Mouse (Mus musculus) neural tube, embryonic 10.5 days (tissue): ENCODE data around the gene Rnf8.

Source experiments
- DNase-seq: peaks from one replicate; pipeline ENCODE4 v3.0.0-alpha.2; 2017; ENCODE audit warnings: low spot score; ENCODE audit errors: extremely low spot score

Rnf8 gene

DNA sequence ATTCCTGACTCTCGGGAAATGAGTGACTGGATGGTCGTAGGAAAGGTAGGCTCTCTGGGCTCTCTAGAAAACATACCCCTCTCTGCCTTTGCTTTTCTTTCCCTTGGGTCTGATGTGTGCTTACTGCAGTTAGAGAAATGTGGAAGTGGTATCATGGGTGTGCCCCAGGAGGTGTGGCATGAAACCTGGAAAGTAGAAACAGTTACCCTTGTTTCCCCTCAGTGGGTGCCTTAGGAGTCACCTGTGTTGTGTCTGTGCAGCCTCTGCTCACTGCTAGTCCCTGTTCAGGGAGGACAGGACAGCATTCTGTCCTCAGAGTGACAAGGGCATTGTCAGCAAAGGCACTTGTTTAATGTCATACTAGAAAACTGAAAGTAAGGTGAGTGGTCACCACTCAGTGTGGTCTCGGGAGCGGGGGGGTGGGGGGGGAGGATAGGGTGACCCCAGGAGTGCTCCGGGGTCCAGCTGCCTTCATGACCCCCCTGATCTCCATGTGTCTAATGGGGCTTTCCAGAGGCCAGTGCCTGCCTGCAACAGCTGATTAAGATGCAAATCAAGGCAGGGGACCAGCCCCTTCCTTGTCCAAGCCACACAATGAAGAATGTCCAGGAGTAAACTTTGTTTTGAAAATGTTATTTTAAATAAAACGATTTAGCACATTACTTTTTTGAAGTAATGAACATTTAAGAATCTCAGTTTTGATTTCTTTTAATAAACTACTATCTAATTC is 64.6 kb downstream of the Rnf8 start:
- no peak for DNase-seq

- no peak for DNase-seq
Measured at GRCm38 (mm10) chr17:29680174-29680573, 65.6 kb downstream of the Rnf8 start.

DNA sequence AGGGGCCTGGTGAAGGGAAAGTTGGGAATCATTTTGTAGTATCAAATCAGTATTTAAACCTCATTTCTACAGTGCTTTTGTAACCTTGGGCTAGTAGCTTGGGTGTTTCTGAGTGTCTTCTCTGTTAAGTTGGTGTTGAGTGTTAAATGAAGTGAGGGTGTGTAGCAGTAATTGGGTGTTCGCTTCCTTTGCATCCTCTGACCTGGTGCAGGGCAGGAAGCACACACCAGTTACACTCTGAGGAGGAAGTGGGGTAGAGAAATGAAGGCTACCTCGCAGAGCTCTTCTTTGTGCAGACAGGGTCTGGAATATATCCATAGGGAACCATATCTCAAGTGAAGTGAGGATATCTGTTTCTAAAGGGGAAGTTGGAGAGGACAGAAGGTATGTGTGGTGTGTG is 66.3 kb downstream of the Rnf8 start:
- no peak for DNase-seq

DNA sequence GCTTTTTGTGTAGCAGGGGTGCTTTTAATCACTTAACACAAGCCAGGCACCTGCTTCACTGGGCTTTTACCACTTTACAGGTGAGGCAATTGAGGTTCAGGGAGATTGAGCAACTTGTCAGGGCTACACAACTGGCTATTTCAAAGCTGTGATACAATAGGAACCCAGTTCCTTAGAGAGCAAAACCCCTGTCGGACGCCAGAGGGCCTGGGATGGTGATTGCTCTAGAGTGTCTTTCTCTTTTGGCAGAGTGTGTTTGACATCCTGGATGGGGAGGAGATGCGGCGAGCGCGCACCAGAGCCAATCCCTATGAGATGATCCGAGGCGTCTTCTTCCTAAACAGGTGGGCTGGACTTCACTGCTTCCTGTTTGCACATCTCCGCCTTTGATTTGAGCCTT is 67.1 kb downstream of the Rnf8 start:
- no peak for DNase-seq

DNA sequence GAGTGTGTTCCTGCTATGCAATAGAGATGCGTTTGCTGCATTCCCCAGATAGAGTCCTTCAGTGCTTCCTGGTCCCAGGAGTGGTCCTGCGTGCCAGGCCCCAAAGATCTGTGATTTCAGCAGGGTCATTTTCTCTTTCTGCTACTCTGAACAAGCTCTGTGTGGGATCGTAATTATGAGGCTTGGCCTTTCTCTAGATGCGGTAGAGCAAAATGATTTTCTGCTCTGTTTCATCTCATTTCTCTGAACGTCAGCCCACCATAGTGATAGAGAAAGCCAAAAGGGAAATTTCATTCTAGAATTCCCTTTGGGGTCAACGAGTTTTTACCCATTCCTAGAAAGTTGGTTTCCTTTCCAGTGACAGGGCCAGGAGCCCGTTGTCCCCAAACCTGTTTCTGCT is 67.7 kb downstream of the Rnf8 start:
- no peak for DNase-seq

DNA sequence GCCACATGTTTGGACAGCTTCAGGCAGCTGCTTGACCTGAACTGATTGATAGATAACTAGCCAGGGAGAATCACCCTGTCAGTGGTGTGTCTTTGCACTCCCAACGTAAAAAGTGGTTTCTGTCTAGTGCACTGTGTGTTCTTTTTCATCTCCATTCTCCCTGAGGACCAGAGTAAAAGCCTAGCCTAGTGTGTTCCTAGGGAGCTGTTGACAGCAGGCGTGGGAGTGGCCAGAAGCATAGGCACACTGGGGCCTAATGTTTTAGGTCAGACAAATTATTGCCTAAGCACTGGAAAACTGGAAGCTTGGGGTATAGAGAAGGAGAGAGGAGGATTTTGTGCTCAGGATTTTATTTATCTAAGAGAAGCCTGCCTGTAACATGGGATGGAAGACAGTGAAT is 68.5 kb downstream of the Rnf8 start:
- no peak for DNase-seq

DNA sequence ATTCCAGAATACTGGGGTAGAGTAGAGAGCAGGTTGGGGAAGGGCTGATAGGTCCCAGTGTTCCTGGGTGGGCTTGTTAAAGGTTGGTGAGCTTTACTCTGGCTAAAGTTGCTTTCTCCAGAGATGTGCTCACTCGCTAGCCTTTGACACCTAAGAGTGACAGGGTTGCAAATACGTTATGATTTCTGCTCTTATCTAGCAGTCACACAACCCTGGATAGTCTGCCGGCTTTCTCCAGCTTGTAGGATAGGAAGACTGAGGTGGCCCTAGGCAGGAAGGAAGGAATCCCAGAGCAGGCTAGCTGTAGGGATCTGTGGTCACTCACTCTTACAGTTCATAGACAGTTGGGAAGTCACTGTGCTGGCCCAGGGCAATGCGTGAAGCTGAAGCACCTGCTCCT is 69.7 kb downstream of the Rnf8 start:
- no peak for DNase-seq

DNA sequence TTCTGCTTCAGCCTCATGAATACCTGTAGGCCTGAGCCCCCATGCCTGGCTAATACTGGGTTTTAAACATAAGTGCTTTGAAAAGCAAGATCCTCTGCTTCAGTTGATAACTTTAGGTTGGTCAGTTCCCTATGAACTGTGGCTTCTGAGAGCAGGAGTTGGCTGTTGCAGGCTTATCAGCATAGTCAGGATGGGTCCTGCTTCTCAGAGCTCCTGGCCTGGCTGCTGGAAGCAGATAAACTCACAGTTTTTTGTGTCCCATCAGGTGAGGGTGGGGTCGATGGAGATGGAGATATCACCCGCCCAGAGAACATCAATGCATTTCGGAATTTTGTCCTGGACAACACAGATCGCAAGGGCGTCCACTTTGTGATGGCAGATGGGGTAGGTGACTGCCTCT is 72.2 kb downstream of the Rnf8 start:
- no peak for DNase-seq

- DNase-seq, result no peak
Measured at GRCm38 (mm10) chr17:29687373-29687772, 72.8 kb downstream of the Rnf8 start.

GRCm38 (mm10) chr17:29688610-29689009 is 74.0 kb downstream of the Rnf8 start:
- no peak for DNase-seq

DNA sequence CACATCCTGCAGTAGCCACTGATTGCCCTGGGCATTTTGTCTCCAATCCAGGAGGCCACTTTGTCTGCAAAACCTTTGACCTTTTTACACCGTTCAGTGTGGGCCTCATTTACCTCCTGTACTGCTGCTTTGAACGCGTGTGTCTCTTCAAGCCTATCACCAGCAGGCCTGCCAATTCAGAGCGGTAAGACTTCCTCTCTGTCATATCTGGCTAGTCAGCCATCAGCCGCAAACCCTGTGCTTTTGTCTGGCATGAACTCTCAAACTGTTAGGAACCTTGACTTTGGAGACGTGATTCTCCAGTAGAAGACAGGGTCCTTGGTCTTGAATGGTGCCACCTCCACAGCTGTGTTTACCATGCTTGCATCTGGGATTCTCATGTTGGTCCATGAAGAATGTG is 75.7 kb downstream of the Rnf8 start:
- DNase-seq, result no peak

DNA sequence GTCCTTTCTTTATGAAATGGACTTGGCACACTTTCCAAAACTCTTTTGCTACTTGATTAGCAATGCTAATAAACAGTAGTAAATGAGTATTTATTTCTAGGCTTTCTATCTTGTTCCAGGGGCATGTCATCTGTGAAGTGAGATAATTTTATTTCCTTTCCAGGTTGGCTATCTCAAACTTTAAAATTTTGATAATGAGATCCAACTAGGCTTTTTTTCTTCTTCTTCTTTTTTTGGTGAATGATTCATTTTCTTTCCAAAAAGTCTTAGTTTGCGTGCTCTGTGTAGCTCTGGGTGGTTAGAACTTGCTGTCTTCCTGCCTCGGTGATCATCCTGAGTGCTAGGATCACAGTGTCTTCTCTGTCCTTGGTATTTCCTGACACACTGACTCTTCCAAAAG is 78.2 kb downstream of the Rnf8 start:
- DNase-seq, result no peak

- DNase-seq, result no peak
Measured at GRCm38 (mm10) chr17:29693571-29693970, 79.0 kb downstream of the Rnf8 start.

DNA sequence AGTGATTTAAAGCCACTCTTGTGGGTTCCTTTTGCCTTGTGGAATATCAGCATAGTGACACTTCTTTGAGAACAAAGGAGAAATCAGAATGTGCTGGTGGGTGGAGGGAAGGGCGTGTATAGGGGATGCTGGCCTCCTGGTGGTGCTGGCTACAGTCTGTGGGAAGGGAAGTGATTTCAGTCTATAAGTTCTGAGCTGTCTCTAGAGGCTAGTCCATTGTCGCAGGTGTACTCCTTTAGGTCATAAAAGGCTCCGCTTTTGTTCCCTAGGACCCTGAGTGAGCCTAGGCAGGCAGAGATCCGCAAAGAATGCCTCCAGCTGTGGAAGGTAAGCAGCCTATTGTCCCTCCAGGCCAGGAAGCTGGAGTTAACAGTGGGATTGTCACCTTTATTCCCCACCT is 79.9 kb downstream of the Rnf8 start:
- DNase-seq, result no peak
